ENCODE assay signal across 11 mouse cellular contexts in genomic region chr10:25291053-25291452, GRCm38 (mm10). TPM values are rescaled to one million over a fixed set of nuclear protein-coding genes. Genes with fewer than 3 reads are reported as not detected.
DNase-seq lines count a peak whose midpoint lies in the region; ATAC-seq and TF ChIP-seq lines count a peak whose summit lies in the region.
"Had no signal": no experiment of that assay in that cellular context is flagged by ENCODE, and none has a peak within 500 bp of the region (broad histone marks: within the 10 kb centered on the region; RNA-seq: fewer than 3 reads in every experiment).

No protein-coding gene starts in this region.

- H3K27ac ChIP-seq in cerebellum, adult 2 months (ENCODE audit: insufficient read depth, low read length): no peak overlapping the region
- H3K27ac ChIP-seq in layer of hippocampus, adult 2 months: no peak overlapping the region
- H3K27ac ChIP-seq: hindbrain, embryonic 14.5 days had no signal

- DNase-seq in adrenal gland, postnatal 14 days: peak; percentile 27
- no peak for DNase-seq in adrenal gland, postnatal 25 days
- DNase-seq in gastrocnemius, postnatal 14 days: peak; percentile 53
- DNase-seq in heart, postnatal 4 days: peak; percentile 51
- peak; percentile 74 for DNase-seq in lung, postnatal 14 days
- no peak for DNase-seq in cerebellum, adult 2 months
- DNase-seq in layer of hippocampus, adult 2 months (ENCODE audit: low spot score in 2 of 2): no peak
- DNase-seq: cerebellum, adult 18-20 months had no signal

- no peaks in the 10 kb centered on the region for H3K27me3 ChIP-seq in cerebellum, adult 2 months (ENCODE audit: control insufficient read depth, insufficient read depth, low read length)
- H3K27me3 ChIP-seq: megakaryocyte, embryonic 14.5 days had no signal

- ATAC-seq in CD4-positive, CD25-positive, alpha-beta regulatory T cell, adult 4 months: no peak

- intact Hi-C loops in gastrocnemius, postnatal 14 days (cut with DNase I; ENCODE audit: low total_unique reads): no loop called here

- TF ChIP-seq POLR2A in cerebellum, adult 2 months (IDR thresholded peaks at IDR 0.05; ENCODE audit: borderline replicate concordance, insufficient read depth, low read length): no peak

- H3K4me3 ChIP-seq in cerebellum, adult 2 months (replicated peaks; ENCODE audit: insufficient read depth, low read depth, low read length): no peak overlapping the region
- H3K4me3 ChIP-seq in layer of hippocampus, adult 2 months: no peak overlapping the region
- H3K4me3 ChIP-seq: megakaryocyte, embryonic 14.5 days had no signal

- no peak for TF ChIP-seq CTCF in cerebellum, adult 2 months (IDR thresholded peaks at IDR 0.05; ENCODE audit: borderline replicate concordance, insufficient read depth, low read depth, low read length)
- no peak for TF ChIP-seq CTCF in layer of hippocampus, adult 2 months (conservative IDR thresholded peaks at IDR 0.05)

- 64% methylated on average over 4 of the region's 4 CpGs for WGBS in cerebellum, adult 2 months

- no peaks in the 10 kb centered on the region for H3K4me1 ChIP-seq in cerebellum, adult 2 months (ENCODE audit: control insufficient read depth, insufficient read depth, low read length)

RNA-seq across cellular contexts. Expression of gene Akap7, which starts 16.6 kb away (rescaled TPM):
- total RNA-seq in adrenal gland, postnatal 14 days (2021): 65.2 and 68.4 TPM in 2 replicates
- total RNA-seq in adrenal gland, postnatal 25 days (2021): 63.4 and 86.2 TPM in 2 replicates
- total RNA-seq in gastrocnemius, postnatal 14 days (2021): 10 to 100 TPM; 36.8 to 41.5 TPM
- 10 to 100 TPM; 48.1 to 52.5 TPM for total RNA-seq in heart, postnatal 4 days (2021)
- polyA plus RNA-seq in cerebellum, adult 2 months (2012; rRNA removed): 91.9 and 98.7 TPM in 2 replicates
- 10 to 100 TPM; 53.2 to 57.8 TPM for total RNA-seq in layer of hippocampus, adult 2 months (2021)
- 1 to 10 TPM; 3.9 to 6.1 TPM for polyA plus RNA-seq in CD4-positive, CD25-positive, alpha-beta regulatory T cell, adult 4 months (2017; shearing (Covaris generic))

Comparison
In these comparisons a context has a peak if more than half of its experiments do, and no peak if none do; other contexts are left out.
1. DNase-seq: peak in adrenal gland, postnatal 14 days (single experiment), gastrocnemius, postnatal 14 days (single experiment), heart, postnatal 4 days (single experiment) and lung, postnatal 14 days (single experiment); none in adrenal gland, postnatal 25 days (single experiment), cerebellum, adult 2 months (0 of 2) and layer of hippocampus, adult 2 months (0 of 2).